Mouse (Mus musculus): ENCODE data around the gene Cdc14a.
"Not testable (repeated sequence)": the region's sequence is repeated elsewhere in the genome, so short reads cannot be mapped to it uniquely, and the experiment has no call there.

GRCm38 (mm10) chr3:116347571-116347970 is 76.3 kb downstream of the Cdc14a start:
- not testable (repeated sequence) for TF ChIP-seq CTCF (conservative IDR thresholded peaks at IDR 0.05; ENCODE audit: low read length); NANOG (IDR thresholded peaks at IDR 0.05; ENCODE audit: borderline replicate concordance, low read length); POU5F1 (IDR thresholded peaks at IDR 0.05; ENCODE audit: borderline replicate concordance, low read length)

Data from E14TG2a.4 (cell line).